Mouse (Mus musculus) induced T-regulatory cell, adult 2 months (primary cell): ENCODE measurements around the gene Ciz1.

Experiments
- DNase-seq: peaks from one replicate; pipeline ENCODE4 v3.0.0-alpha.2; 2012; ENCODE audit warnings: low read depth

The Ciz1 gene

DNA sequence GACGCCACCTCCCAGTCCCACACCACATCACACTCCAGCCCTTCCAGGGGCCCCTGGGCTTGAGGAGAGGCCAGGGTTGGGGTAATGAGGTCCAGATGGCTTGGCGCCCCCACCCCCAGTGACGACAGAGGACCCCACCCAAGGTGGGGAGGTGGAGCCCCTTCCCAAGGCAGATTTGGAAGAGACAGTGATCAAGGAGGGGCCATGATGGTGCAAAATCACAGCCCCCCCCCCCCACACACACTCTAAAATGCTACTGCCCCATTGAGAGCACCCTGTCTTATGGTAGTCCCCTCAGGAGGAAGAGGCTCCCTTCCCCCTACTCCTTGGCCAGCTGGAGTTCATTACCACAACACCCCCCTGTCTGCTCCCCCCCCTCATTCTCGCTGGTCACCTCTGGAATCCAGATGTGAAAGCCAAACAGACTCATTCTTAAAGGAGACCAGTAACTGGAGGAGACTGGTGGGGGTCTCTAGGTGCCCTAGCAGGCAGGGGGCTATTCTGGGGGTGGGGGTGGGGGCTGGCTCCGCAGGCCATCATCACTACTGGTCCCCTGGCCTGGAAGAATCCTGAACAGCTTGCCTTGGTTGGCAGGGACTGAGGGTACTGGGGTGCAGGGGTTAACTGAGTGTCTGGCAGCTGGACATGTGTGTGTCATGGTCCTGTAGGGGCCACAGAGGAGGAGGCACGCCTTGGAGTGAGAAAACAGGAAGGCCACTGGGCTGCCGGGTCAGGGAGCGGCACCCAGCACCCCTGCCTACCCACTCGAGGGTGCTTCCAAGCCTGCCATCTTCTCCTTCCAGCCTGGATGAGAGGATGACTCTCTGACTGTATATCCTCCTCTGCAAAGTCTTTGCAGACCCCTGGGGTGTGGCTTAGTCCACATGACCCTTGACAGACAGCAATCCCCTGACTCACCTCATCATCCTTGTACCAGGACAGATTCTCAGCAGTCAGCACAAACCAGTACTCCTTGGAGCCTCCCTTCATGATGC lies 32.2 kb upstream of the Ciz1 start:
- no peak for DNase-seq

GRCm38 (mm10) chr2:32320721-32321120 lies 31.4 kb upstream of the Ciz1 start:
- no peak for DNase-seq

DNA sequence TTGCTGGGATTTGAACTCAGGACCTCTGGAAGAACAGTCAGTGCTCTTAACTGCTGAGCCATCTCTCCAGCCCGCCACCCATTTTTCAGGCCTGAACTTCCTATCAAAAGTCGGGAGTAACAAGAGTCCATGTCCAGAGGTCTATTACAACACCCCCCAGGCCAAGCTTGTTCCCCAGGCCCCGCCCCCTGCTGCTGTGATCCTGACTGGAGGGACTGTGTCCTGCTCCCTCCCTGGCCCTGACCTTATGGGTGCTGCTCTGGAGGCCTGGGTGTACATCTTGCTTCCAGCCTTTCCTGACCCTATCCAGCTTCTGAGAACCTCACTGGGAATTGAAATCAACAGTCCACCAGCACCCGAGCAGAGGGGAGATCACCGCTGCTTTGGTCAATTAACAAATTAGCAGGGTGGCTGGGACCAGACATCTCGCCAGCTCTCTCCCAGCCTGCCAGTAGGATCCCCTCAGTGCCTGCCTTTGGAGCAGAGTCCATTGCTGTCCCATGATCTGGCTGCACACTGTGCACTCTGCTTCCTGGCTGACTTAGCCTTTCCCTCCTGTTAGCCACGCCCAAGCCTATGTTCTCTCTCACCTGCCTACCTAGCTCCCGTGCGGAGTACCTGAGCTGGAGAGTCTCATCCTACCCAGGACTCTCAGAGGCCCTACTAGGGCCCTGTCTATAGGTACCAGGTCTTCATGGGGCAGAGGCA lies 30.4 kb upstream of the Ciz1 start:
- DNase-seq, result no peak

GRCm38 (mm10) chr2:32322754-32323741 lies 29.1 kb upstream of the Ciz1 start:
- no peak for DNase-seq

DNA sequence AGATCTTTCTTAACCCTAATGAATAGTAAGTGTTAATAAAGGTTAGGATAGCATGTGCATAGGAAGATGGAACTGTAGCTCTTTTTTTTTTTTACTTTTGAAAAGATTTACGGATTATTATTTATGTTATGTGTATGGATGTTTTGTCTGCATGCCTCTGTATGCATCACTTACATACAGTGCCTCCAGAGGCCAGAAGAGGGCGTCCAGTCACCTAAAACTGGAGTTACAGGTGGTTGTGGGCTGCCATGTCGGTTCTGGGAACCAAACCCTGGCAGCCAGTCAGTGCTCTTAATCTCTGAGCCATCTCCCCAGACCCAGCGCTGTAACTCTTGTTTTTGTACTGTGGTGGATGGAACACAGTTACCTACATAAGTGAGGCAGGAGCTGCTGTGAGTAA lies 27.8 kb upstream of the Ciz1 start:
- no peak for DNase-seq

DNA sequence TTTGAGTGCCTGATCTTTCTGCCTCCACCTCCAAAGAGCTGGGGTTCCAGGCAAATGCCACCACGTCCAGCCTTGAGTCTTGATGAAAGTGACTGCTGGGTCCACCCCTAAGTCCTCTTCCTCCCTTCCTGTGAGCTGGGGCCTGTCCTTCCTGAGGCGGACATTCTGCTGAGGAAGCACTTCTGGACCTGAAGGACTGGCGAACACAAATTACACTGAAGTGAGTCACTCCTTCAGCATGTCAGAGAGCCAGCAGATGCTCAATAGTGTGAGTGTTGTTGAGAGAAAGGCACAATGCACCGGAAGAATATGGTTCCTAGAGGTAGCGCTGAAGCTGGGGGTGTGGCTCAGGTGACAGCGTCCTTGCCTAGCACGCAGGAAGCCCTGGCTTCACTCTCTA lies 26.8 kb upstream of the Ciz1 start:
- no peak for DNase-seq

GRCm38 (mm10) chr2:32327200-32327599 lies 24.9 kb upstream of the Ciz1 start:
- DNase-seq, result no peak

DNA sequence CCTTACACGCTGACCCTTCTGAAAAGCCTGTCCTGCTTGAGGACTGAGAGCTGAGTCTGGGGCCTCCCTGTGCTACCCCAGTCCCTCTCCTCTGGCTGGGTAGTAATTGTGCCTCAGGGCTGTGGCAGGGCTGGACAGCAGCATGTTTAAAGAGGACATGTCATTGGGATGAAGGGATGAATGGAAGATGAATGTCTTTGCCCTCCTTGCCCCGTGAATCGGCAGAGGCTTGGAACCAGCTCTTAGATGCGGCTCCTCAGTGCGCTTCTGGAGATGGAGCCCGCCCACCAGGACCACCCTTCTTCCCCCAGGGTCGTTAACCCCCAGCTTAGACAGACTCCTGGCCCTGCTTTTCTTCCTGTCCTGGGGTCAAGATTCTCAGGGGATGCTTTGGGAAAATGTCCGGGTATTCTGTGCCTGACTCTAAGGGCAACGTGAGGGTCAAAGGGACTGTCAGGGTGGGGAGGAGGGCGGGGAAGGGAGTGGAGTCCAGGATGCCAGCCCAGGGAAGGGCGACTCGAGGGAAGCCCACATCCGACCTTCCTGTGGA lies 23.1 kb upstream of the Ciz1 start:
- no peak for DNase-seq

GRCm38 (mm10) chr2:32329531-32329930 lies 22.6 kb upstream of the Ciz1 start:
- no peak for DNase-seq

GRCm38 (mm10) chr2:32332159-32332558 lies 20.0 kb upstream of the Ciz1 start:
- no peak for DNase-seq

GRCm38 (mm10) chr2:32335888-32336287 lies 16.2 kb upstream of the Ciz1 start:
- DNase-seq, result no peak

GRCm38 (mm10) chr2:32339912-32340642 lies 12.1 kb upstream of the Ciz1 start:
- no peak for DNase-seq

GRCm38 (mm10) chr2:32340836-32341633 lies 11.1 kb upstream of the Ciz1 start:
- DNase-seq, result no peak

DNA sequence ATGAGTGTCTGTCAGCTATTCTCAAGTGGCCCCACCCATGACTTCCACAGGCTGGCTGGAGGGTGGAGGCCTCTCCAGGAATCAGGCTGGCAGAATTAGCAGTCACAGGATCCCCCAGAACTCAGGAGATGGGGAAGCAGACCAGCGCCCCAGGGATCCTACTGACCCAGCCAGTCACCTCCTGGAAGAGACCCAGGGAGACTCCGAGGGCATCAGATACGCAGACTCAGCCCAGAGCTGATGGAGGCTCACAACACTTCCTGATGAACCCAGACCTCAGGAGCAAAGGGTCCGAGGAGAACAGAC lies 10.5 kb upstream of the Ciz1 start:
- DNase-seq, result no peak

DNA sequence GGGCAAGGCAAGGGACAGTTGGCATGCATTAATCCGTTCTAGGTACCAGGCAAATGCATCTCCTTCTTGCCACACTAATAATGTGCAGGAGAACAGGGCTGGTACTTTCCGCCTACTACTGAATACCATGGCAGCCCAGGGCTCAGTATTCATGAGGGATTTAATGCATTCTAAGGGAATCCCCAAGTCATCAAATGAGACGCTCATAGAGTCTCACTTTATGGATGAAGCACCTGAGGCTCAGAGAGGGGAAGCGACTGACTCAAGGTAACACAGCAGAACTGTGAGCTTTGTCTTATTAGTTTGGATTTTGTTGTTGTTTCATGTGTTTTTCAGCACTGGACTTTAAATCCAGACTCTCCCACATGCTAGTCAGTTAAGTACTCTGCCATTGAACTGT lies 10.1 kb upstream of the Ciz1 start:
- DNase-seq, result no peak

DNA sequence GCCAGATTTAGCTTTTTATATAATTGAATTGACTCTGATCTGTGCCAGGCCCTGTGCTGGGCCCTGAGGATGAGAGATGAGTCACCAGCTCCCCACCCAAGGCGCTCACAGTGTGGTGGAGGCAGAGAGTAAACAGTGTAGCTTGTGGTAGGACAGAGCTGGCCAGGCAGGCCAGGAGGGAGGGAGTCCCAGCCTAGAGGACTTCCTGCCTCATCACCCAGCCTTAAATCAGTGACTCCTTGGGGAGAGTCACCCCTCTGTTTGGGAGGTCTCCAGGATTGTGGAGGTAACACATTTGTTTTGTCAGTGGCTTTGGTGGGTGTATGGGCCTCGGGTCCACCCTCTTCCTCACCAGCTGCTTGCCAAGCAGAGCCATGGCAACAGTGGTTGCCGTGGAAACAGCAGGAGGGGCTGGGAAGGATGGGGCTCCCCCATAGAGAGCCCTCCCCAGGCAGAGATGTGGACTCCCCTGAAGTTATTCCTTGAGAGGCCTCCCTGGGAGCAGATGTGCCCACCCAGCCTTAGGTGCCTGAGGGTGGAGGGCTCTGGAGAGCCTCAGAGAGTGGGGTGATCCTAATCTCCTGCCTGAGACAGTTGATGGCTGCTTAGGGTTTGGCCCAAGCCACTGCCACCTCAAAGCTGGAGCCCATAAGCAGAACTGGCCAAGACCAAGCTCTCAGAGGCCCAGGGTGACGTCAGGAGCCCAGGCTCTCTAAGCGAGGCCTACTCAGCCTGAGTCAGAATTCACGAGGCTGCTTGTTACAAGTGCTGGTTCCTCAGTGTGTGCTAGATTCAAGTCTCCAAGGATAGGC lies 9.4 kb upstream of the Ciz1 start:
- DNase-seq, result no peak

- DNase-seq, result no peak
Measured at GRCm38 (mm10) chr2:32343351-32343671, 8.8 kb upstream of the Ciz1 start.

DNA sequence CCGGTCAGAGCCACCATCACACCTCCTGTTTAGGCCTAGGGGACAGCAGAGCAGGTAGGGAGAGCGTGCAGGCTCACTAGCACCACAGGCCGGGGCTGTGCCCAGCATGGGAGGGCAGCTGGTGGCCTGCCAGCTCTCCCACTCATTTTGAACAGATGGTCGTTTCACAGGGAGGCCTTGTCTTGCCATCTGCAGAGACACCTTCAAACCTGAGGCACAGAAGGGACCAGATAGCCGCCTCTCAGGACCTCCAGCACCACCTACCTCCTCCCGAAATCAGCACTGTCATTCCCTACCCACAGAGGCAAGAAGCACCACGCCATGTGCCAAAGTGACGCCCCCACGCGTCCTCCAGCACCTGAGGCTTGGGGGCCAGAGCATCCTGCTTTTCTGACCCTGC lies 8.1 kb upstream of the Ciz1 start:
- no peak for DNase-seq

- no peak for DNase-seq
Measured at GRCm38 (mm10) chr2:32344598-32345321, 7.4 kb upstream of the Ciz1 start.
